Mouse (Mus musculus): ENCODE data around the gene Slc40a1. TPM values are rescaled to one million over a fixed set of nuclear protein-coding genes. Genes with fewer than 3 reads are reported as not detected.

The Slc40a1 gene
- total and polyA plus RNA-seq, 3 experiments, result 36.8 to 74.7 TPM; not detected in 1

DNA sequence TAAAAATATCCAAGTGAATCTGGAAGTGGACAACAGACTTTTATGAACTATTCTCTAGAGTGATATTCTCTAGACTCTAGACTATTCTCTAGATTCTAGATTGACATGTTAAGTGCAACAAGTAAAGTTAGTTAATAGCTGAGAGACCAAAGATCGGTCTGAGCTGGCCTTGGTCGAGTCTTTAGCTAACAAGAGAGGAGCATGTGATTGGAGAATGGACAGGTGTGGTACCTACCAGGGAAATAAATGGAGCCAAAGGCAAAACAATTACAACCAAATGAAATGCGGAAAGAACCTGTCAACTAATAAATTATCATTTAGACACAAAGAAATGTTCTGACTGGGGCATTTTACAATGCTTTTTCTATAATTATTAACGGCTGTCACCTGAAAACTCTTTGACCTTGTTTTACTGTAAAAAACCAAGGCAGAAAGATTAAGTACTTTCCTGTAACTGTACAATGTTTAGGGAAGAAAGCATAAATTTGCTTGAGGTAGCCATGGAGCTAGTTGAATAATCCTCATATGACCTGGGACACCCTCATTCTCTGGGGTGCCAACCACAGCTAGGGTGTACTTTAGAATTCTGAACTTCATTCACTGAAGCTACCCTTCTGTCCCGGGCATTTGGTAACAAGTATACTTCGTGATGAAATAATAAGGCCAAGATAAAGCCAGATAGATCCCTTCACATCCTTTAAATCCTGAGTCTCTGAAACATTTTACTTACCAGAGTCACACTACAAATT lies 49.7 kb downstream of the Slc40a1 start:
- Histone ChIP-seq H3K4me1 (ENCODE audit: control insufficient read depth in 1 of 2, insufficient read depth in 2 of 2, low read length in 2 of 2) (peaks cover 30 to 31% of the 10 kb centered on the region in 2 experiments), H3K9ac (ENCODE audit: control insufficient read depth, low read depth, low read length, poor library complexity, severe bottlenecking) (no peak overlapping the region), H3K9me3 (replicated peaks; ENCODE audit: insufficient read depth, low read length) (no peaks in the 10 kb centered on the region), H3K4me3 (ENCODE audit: control insufficient read depth in 1 of 2, insufficient read depth in 1 of 2, low read depth in 2 of 2, low read length in 2 of 2) (no peak overlapping the region), H3K27ac (ENCODE audit: control insufficient read depth, low read depth, low read length) (no peak overlapping the region), H3K27me3 (ENCODE audit: control insufficient read depth in 1 of 2, insufficient read depth in 2 of 2, low read length in 2 of 2) (no peaks in the 10 kb centered on the region), H3K36me3 (ENCODE audit: control insufficient read depth in 1 of 2, insufficient read depth in 2 of 2, low read length in 2 of 2) (peaks cover 0 to 42% of the 10 kb centered on the region in 2 experiments; a peak in 2 of 4 replicates), H3K79me2 (ENCODE audit: control insufficient read depth, insufficient read depth, low read length, poor library complexity) (no peaks in the 10 kb centered on the region)
- no peak for DNase-seq (ENCODE audit: low read depth, low spot score)
- TF ChIP-seq USF1 (IDR thresholded peaks at IDR 0.05; ENCODE audit: low read depth, low read length) (no peak), POLR2AphosphoS2 (IDR thresholded peaks at IDR 0.05; ENCODE audit: low read length) (no peak), ZC3H11A (IDR thresholded peaks at IDR 0.05; ENCODE audit: low read depth, low read length) (no peak), ETS1 (IDR thresholded peaks at IDR 0.05; ENCODE audit: low read depth, low read length) (no peak), MAFK (IDR thresholded peaks at IDR 0.05; ENCODE audit: borderline replicate concordance, low read depth, low read length) (no peak), ELF1 (IDR thresholded peaks at IDR 0.05; ENCODE audit: low read depth, low read length) (no peak), CTCF (IDR thresholded peaks at IDR 0.05 in 2 of 3, conservative IDR thresholded peaks at IDR 0.05 in 1 of 3; ENCODE audit: control insufficient read depth in 1 of 3, insufficient read depth in 1 of 3, low read depth in 2 of 3, low read length in 3 of 3, poor library complexity in 1 of 3, severe bottlenecking in 1 of 3) (no peak), TBP (IDR thresholded peaks at IDR 0.05; ENCODE audit: low read depth, low read length) (no peak), SMC3 (IDR thresholded peaks at IDR 0.05; ENCODE audit: low read depth, low read length) (no peak)

- Histone ChIP-seq H3K9ac (ENCODE audit: control insufficient read depth, low read depth, low read length, poor library complexity, severe bottlenecking) (no peak overlapping the region), H3K4me1 (ENCODE audit: control insufficient read depth in 1 of 2, insufficient read depth in 2 of 2, low read length in 2 of 2) (peaks cover 28 to 29% of the 10 kb centered on the region in 2 experiments), H3K27ac (ENCODE audit: control insufficient read depth, low read depth, low read length) (peak overlapping the region; percentile 6; the same call in 1 of the 2 replicates)
- TF ChIP-seq POLR2AphosphoS5 (IDR thresholded peaks at IDR 0.05; ENCODE audit: borderline replicate concordance, low read depth, low read length) (no peak), GABPA (IDR thresholded peaks at IDR 0.05; ENCODE audit: low read depth, low read length) (no peak), ZMIZ1 (IDR thresholded peaks at IDR 0.05; ENCODE audit: low read depth, low read length) (no peak), KAT2A (conservative IDR thresholded peaks at IDR 0.05; ENCODE audit: low read depth, low read length) (no peak), MEF2A (IDR thresholded peaks at IDR 0.05; ENCODE audit: extremely low read depth, insufficient replicate concordance, low read depth, low read length, poor library complexity, severe bottlenecking) (no peak), MXI1 (IDR thresholded peaks at IDR 0.05; ENCODE audit: low read depth, low read length) (no peak), SMC3 (IDR thresholded peaks at IDR 0.05; ENCODE audit: low read depth, low read length) (no peak), ETS1 (IDR thresholded peaks at IDR 0.05; ENCODE audit: low read depth, low read length) (peak; percentile 19; the same call in 1 of the 2 replicates), TAL1 (IDR thresholded peaks at IDR 0.05; ENCODE audit: low read length) (no peak), USF2 (IDR thresholded peaks at IDR 0.05; ENCODE audit: borderline replicate concordance in 1 of 2, insufficient read depth in 1 of 2, low read depth in 1 of 2, low read length in 2 of 2) (no peak), RCOR1 (IDR thresholded peaks at IDR 0.05; ENCODE audit: low read depth, low read length) (0 out of 2 replicates have a peak, but pooled peaks have one; percentile 9), POLR2A (IDR thresholded peaks at IDR 0.05; ENCODE audit: control insufficient read depth in 1 of 2, insufficient read depth in 1 of 2, low read depth in 1 of 2, low read length in 2 of 2, poor library complexity in 1 of 2) (no peak), RAD21 (IDR thresholded peaks at IDR 0.05; ENCODE audit: low read depth, low read length) (no peak), JUND (IDR thresholded peaks at IDR 0.05; ENCODE audit: low read depth, low read length) (no peak), MYC (IDR thresholded peaks at IDR 0.05; ENCODE audit: low read depth, low read length) (no peak), MAFK (IDR thresholded peaks at IDR 0.05; ENCODE audit: borderline replicate concordance, low read depth, low read length) (no peak), EP300 (IDR thresholded peaks at IDR 0.05; ENCODE audit: low read depth in 1 of 2, low read length in 2 of 2) (peak; percentile 72 to 79), TCF12 (IDR thresholded peaks at IDR 0.05; ENCODE audit: low read depth, low read length) (peak; percentile 62), MAX (IDR thresholded peaks at IDR 0.05; ENCODE audit: low read length) (0 out of 2 replicates have a peak, but pooled peaks have one; percentile 10), SIN3A (IDR thresholded peaks at IDR 0.05; ENCODE audit: low read length) (no peak), MAZ (IDR thresholded peaks at IDR 0.05; ENCODE audit: low read depth, low read length) (no peak), GATA1 (IDR thresholded peaks at IDR 0.05; ENCODE audit: low read depth, low read length) (peak; percentile 79), ZKSCAN1 (IDR thresholded peaks at IDR 0.05; ENCODE audit: low read depth, low read length) (no peak), CTCF (IDR thresholded peaks at IDR 0.05 in 2 of 3, conservative IDR thresholded peaks at IDR 0.05 in 1 of 3; ENCODE audit: control insufficient read depth in 1 of 3, insufficient read depth in 1 of 3, low read depth in 2 of 3, low read length in 3 of 3, poor library complexity in 1 of 3, severe bottlenecking in 1 of 3) (no peak), ELF1 (IDR thresholded peaks at IDR 0.05; ENCODE audit: low read depth, low read length) (no peak), ZC3H11A (IDR thresholded peaks at IDR 0.05; ENCODE audit: low read depth, low read length) (no peak)
Measured at GRCm38 (mm10) chr1:45875640-45876039, 50.7 kb downstream of the Slc40a1 start.

More at GRCm38 (mm10) chr1:45875640-45876039, 50.7 kb downstream of the Slc40a1 start:
- no peaks in the 10 kb centered on the region for H3K27me3 ChIP-seq (ENCODE audit: control insufficient read depth in 1 of 2, insufficient read depth in 2 of 2, low read length in 2 of 2)
- DNase-seq (ENCODE audit: low read depth, low spot score), result peak; percentile 51
- no peaks in the 10 kb centered on the region for H3K9me3 ChIP-seq (replicated peaks; ENCODE audit: insufficient read depth, low read length)
- H3K4me3 ChIP-seq (ENCODE audit: control insufficient read depth in 1 of 2, insufficient read depth in 1 of 2, low read depth in 2 of 2, low read length in 2 of 2), result no peak overlapping the region
- H3K36me3 ChIP-seq (ENCODE audit: control insufficient read depth in 1 of 2, insufficient read depth in 2 of 2, low read length in 2 of 2), result peaks cover 0 to 40% of the 10 kb centered on the region in 2 experiments; a peak in 2 of 4 replicates
- H3K79me2 ChIP-seq (ENCODE audit: control insufficient read depth, insufficient read depth, low read length, poor library complexity), result no peaks in the 10 kb centered on the region

All from MEL (cell line).